Mouse (Mus musculus) ES-E14 (cell line): ENCODE data around the gene Asic4.

Experiments used
- CHD2 ChIP-seq: IDR thresholded peaks from 2 replicates; pipeline ENCODE4 v1.6.1; 2014; ENCODE audit warnings: mild to moderate bottlenecking, low read depth, low read length, inconsistent platforms
- HCFC1 ChIP-seq: IDR thresholded peaks from 2 replicates; pipeline ENCODE4 v1.6.1; 2012; ENCODE audit warnings: low read length, inconsistent platforms, borderline replicate concordance; ENCODE audit not compliant: insufficient read depth
- MAFK ChIP-seq: IDR thresholded peaks from 2 replicates; pipeline ENCODE4 v1.6.1; 2014; ENCODE audit warnings: mild to moderate bottlenecking, low read depth, low read length, inconsistent platforms; ENCODE audit not compliant: insufficient read depth
- ZC3H11A ChIP-seq: IDR thresholded peaks from 2 replicates; pipeline ENCODE4 v1.6.1; 2012; ENCODE audit warnings: low read depth, mild to moderate bottlenecking, inconsistent platforms, low read length, borderline replicate concordance
- ZNF384 ChIP-seq: IDR thresholded peaks from 2 replicates; pipeline ENCODE4 v1.6.1; 2012; ENCODE audit warnings: low read depth, low read length, inconsistent platforms

GRCm38 (mm10) chr1:75498897-75499296, 48.7 kb downstream of the Asic4 start:
- TF ChIP-seq ZNF384, result no peak
- no peak for TF ChIP-seq CHD2
- TF ChIP-seq MAFK, result no peak
- no peak for TF ChIP-seq ZC3H11A
- no peak for TF ChIP-seq HCFC1
